Mouse (Mus musculus) forebrain, embryonic 12.5 days (tissue): ENCODE results near the gene Pde2a. TPM values are rescaled to one million over a fixed set of nuclear protein-coding genes. Genes with fewer than 3 reads are reported as not detected.

ENCODE experiments used
- ATAC-seq: fragments of 200-750 bp; cut with Nextera tagmentation; 2 replicates; pipeline ENCODE4 v1.8.0; 2017; ENCODE audit warnings: moderate TSS enrichment; ENCODE audit not compliant: low FRiP score
- H3K27ac ChIP-seq: fragments of 300-500 bp; sonication (generic); 2 replicates; pipeline ENCODE4 v1.5.1; 2016; ENCODE audit warnings: mild to moderate bottlenecking
- H3K27me3 ChIP-seq: fragments of 300-500 bp; sonication (generic); 2 replicates; pipeline ENCODE4 v1.6.1; 2016; ENCODE audit warnings: mild to moderate bottlenecking
- H3K36me3 ChIP-seq: fragments of 300-500 bp; sonication (generic); replicated peaks from 2 replicates; pipeline ENCODE4 v1.6.1; 2016; ENCODE audit warnings: mild to moderate bottlenecking
- H3K4me1 ChIP-seq: fragments of 300-500 bp; sonication (generic); 2 replicates; pipeline ENCODE4 v1.6.1; 2016
- H3K4me2 ChIP-seq: fragments of 300-500 bp; sonication (generic); 2 replicates; pipeline ENCODE4 v1.6.1; 2016; ENCODE audit warnings: mild to moderate bottlenecking, moderate library complexity
- H3K4me3 ChIP-seq: fragments of 300-500 bp; sonication (generic); replicated peaks from 2 replicates; pipeline ENCODE4 v1.5.1; 2016; ENCODE audit warnings: mild to moderate bottlenecking
- H3K9ac ChIP-seq: fragments of 300-500 bp; sonication (generic); 2 replicates; pipeline ENCODE4 v1.6.1; 2016; ENCODE audit warnings: mild to moderate bottlenecking
- H3K9me3 ChIP-seq: fragments of 300-500 bp; sonication (generic); 2 replicates; pipeline ENCODE4 v1.6.1; 2016
- WGBS: fragments of 180-500 bp; shearing (Covaris S2); methylation state at CpG from one replicate; pipeline ENCODE4 v1.1.7; 2016; 5-methylcytosine and 5-hydroxymethylcytosine counted together
- polyA plus RNA-seq: library from polyadenylated mRNA; unstranded; fragments of >200 nt; fragmentation: Nextera tagmentation; extraction: Ambion mirVana; gene quantifications from 2 replicates; pipeline ENCODE4 v1.2.1, GENCODE M21; 2016

Gene Pde2a
- polyA plus RNA-seq: 23.1 and 25.7 TPM in 2 replicates

GRCm38 (mm10) chr7:101421529-101421928 is at the start of gene Pde2a:
Pde2a (plus strand) TSS chr7:101421691.
- no peaks in the 10 kb centered on the region for H3K36me3 ChIP-seq
- H3K9me3 ChIP-seq: no peaks in the 10 kb centered on the region
- H3K4me3 ChIP-seq: peak within 1 kb of the TSS; percentile 27
- H3K27me3 ChIP-seq: peaks cover 53% of the 10 kb centered on the region
- H3K9ac ChIP-seq: peak within 1 kb of the TSS; percentile 40
- peak; percentile 79 for ATAC-seq
- H3K4me2 ChIP-seq: peak within 1 kb of the TSS; percentile 47
- H3K4me1 ChIP-seq: peaks cover 41% of the 10 kb centered on the region
- WGBS: 10% methylated on average over 6 of the region's 6 CpGs
- 0 out of 2 replicates have a peak within 1 kb of the TSS, but pooled peaks have one; percentile 5 for H3K27ac ChIP-seq

GRCm38 (mm10) chr7:101373082-101373481 is 48.4 kb upstream of the Pde2a start:
- H3K27me3 ChIP-seq: no peaks in the 10 kb centered on the region
- ATAC-seq: no peak
- peaks cover 6% of the 10 kb centered on the region for H3K4me1 ChIP-seq
- no peaks in the 10 kb centered on the region for H3K36me3 ChIP-seq
- no peaks in the 10 kb centered on the region for H3K9me3 ChIP-seq
- WGBS: 87% methylated on average over 25 of the region's 26 CpGs
- no peak overlapping the region for H3K4me2 ChIP-seq
- H3K9ac ChIP-seq: no peak overlapping the region
- no peak overlapping the region for H3K27ac ChIP-seq
- no peak overlapping the region for H3K4me3 ChIP-seq

GRCm38 (mm10) chr7:101374155-101374554 is 47.3 kb upstream of the Pde2a start:
- ATAC-seq: peak; percentile 64

GRCm38 (mm10) chr7:101376701-101377340 is 44.7 kb upstream of the Pde2a start:
- H3K36me3 ChIP-seq: no peaks in the 10 kb centered on the region
- H3K4me3 ChIP-seq: no peak overlapping the region
- no peak overlapping the region for H3K9ac ChIP-seq
- 72% methylated on average over 10 of the region's 10 CpGs for WGBS
- H3K27me3 ChIP-seq: no peaks in the 10 kb centered on the region
- H3K4me2 ChIP-seq: no peak overlapping the region
- peaks cover 10% of the 10 kb centered on the region for H3K4me1 ChIP-seq
- no peak overlapping the region for H3K27ac ChIP-seq
- H3K9me3 ChIP-seq: no peaks in the 10 kb centered on the region
- no peak for ATAC-seq

More at GRCm38 (mm10) chr7:101374155-101374554, 47.3 kb upstream of the Pde2a start:
- no peaks in the 10 kb centered on the region for H3K36me3 ChIP-seq
- H3K27ac ChIP-seq: no peak overlapping the region
- peaks cover 10% of the 10 kb centered on the region for H3K4me1 ChIP-seq
- H3K27me3 ChIP-seq: no peaks in the 10 kb centered on the region
- H3K4me2 ChIP-seq: no peak overlapping the region
- no peak overlapping the region for H3K9ac ChIP-seq
- no peaks in the 10 kb centered on the region for H3K9me3 ChIP-seq
- H3K4me3 ChIP-seq: no peak overlapping the region

- Histone ChIP-seq H3K9me3 (no peaks in the 10 kb centered on the region), H3K4me2 (peak overlapping the region; percentile 19), H3K4me1 (peaks cover 10% of the 10 kb centered on the region), H3K9ac (no peak overlapping the region), H3K36me3 (no peaks in the 10 kb centered on the region), H3K27ac (0 out of 2 replicates have a peak overlapping the region, but pooled peaks have one; percentile 25), H3K27me3 (no peaks in the 10 kb centered on the region), H3K4me3 (no peak overlapping the region)
- ATAC-seq: peak; percentile 53; the same call in 1 of the 2 replicates
- 18% methylated on average over 6 of the region's 7 CpGs for WGBS
Measured at GRCm38 (mm10) chr7:101377741-101378262, 43.7 kb upstream of the Pde2a start.

GRCm38 (mm10) chr7:101378285-101378684 is 43.2 kb upstream of the Pde2a start:
- Histone ChIP-seq H3K9ac (no peak overlapping the region), H3K27me3 (no peaks in the 10 kb centered on the region), H3K4me3 (no peak overlapping the region), H3K4me1 (peaks cover 10% of the 10 kb centered on the region), H3K4me2 (peak overlapping the region; percentile 19), H3K36me3 (no peaks in the 10 kb centered on the region), H3K27ac (0 out of 2 replicates have a peak overlapping the region, but pooled peaks have one; percentile 25), H3K9me3 (no peaks in the 10 kb centered on the region)
- no peak for ATAC-seq
- WGBS: 51% methylated on average over 3 of the region's 3 CpGs

GRCm38 (mm10) chr7:101378796-101379465 is 42.6 kb upstream of the Pde2a start:
- no peaks in the 10 kb centered on the region for H3K36me3 ChIP-seq
- no peaks in the 10 kb centered on the region for H3K27me3 ChIP-seq
- H3K27ac ChIP-seq: no peak overlapping the region
- H3K4me3 ChIP-seq: no peak overlapping the region
- H3K4me1 ChIP-seq: peaks cover 10% of the 10 kb centered on the region
- H3K4me2 ChIP-seq: no peak overlapping the region
- no peak for ATAC-seq
- 69% methylated on average over 5 of the region's 5 CpGs for WGBS
- H3K9me3 ChIP-seq: no peaks in the 10 kb centered on the region
- no peak overlapping the region for H3K9ac ChIP-seq

- Histone ChIP-seq H3K27ac (no peak overlapping the region), H3K4me3 (no peak overlapping the region), H3K4me1 (peaks cover 10% of the 10 kb centered on the region), H3K36me3 (no peaks in the 10 kb centered on the region), H3K4me2 (no peak overlapping the region), H3K9ac (no peak overlapping the region), H3K9me3 (no peaks in the 10 kb centered on the region), H3K27me3 (no peaks in the 10 kb centered on the region)
- ATAC-seq: no peak
- WGBS: 77% methylated on average over 2 of the region's 2 CpGs
Measured at GRCm38 (mm10) chr7:101379732-101380131, 41.8 kb upstream of the Pde2a start.

- no peak overlapping the region for H3K27ac ChIP-seq
- H3K9me3 ChIP-seq: no peaks in the 10 kb centered on the region
- H3K27me3 ChIP-seq: no peaks in the 10 kb centered on the region
- peaks cover 20% of the 10 kb centered on the region for H3K4me1 ChIP-seq
- WGBS: 89% methylated on average over 6 of the region's 6 CpGs
- H3K36me3 ChIP-seq: no peaks in the 10 kb centered on the region
- no peak overlapping the region for H3K4me2 ChIP-seq
- no peak overlapping the region for H3K9ac ChIP-seq
- ATAC-seq: no peak
- H3K4me3 ChIP-seq: no peak overlapping the region
Measured at GRCm38 (mm10) chr7:101381512-101381911, 40.0 kb upstream of the Pde2a start.

- Histone ChIP-seq H3K27ac (no peak overlapping the region), H3K4me3 (no peak overlapping the region), H3K27me3 (no peaks in the 10 kb centered on the region), H3K4me1 (peaks cover 20% of the 10 kb centered on the region), H3K9ac (no peak overlapping the region), H3K36me3 (no peaks in the 10 kb centered on the region), H3K9me3 (no peaks in the 10 kb centered on the region), H3K4me2 (no peak overlapping the region)
- 83% methylated on average over 8 of the region's 8 CpGs for WGBS
- no peak for ATAC-seq
Measured at GRCm38 (mm10) chr7:101382378-101382777, 39.1 kb upstream of the Pde2a start.

GRCm38 (mm10) chr7:101383756-101384155 is 37.7 kb upstream of the Pde2a start:
- no peak for ATAC-seq
- no peak overlapping the region for H3K4me3 ChIP-seq
- no peaks in the 10 kb centered on the region for H3K36me3 ChIP-seq
- H3K9me3 ChIP-seq: no peaks in the 10 kb centered on the region
- no peaks in the 10 kb centered on the region for H3K27me3 ChIP-seq
- 80% methylated on average over 3 of the region's 3 CpGs for WGBS
- H3K27ac ChIP-seq: no peak overlapping the region
- peaks cover 10% of the 10 kb centered on the region for H3K4me1 ChIP-seq
- no peak overlapping the region for H3K4me2 ChIP-seq
- H3K9ac ChIP-seq: no peak overlapping the region

- H3K9ac ChIP-seq: no peak overlapping the region
- WGBS: 73% methylated on average over 10 of the region's 10 CpGs
- peaks cover 10% of the 10 kb centered on the region for H3K4me1 ChIP-seq
- no peak for ATAC-seq
- H3K27ac ChIP-seq: no peak overlapping the region
- no peak overlapping the region for H3K4me3 ChIP-seq
- H3K36me3 ChIP-seq: no peaks in the 10 kb centered on the region
- H3K27me3 ChIP-seq: no peaks in the 10 kb centered on the region
- H3K4me2 ChIP-seq: no peak overlapping the region
- H3K9me3 ChIP-seq: no peaks in the 10 kb centered on the region
Measured at GRCm38 (mm10) chr7:101384931-101385330, 36.6 kb upstream of the Pde2a start.
